In the genomic region with DNA sequence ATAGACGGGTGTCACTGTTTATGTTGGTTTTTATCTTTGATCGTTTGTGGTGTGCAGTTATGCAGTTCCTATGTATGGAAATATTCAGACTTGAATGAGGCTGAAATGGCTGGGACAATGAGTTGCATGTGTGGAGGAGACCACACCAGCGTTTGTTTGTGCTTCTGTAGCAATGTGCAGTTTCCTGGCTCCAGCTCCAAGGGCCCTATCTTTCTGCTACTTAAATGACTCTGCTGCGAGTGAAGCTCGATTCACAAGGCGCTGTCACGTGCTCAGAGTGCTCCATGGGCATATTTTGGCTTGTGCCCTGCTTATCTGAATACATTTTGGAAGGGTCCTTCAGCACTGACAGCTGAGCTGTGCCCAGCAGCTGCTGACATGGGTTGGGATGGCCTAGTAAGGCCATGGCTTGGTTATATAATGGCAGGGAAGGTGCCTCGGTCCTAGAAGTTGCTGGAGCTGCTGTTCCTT, we compare ENCODE assay signal across 7 mouse cellular contexts. TPM values are rescaled to one million over a fixed set of nuclear protein-coding genes. Genes with fewer than 3 reads are reported as not detected.
A peak's percentile ranks its signal among the peaks of the same experiment; 100 is the strongest.
DNase-seq lines count a peak whose midpoint lies in the region; ATAC-seq and TF ChIP-seq lines count a peak whose summit lies in the region.

No protein-coding gene starts in this region.

- no peaks in the 10 kb centered on the region for H3K27me3 ChIP-seq in G1E (ENCODE audit: insufficient read depth, low read length)
- no peaks in the 10 kb centered on the region for H3K27me3 ChIP-seq in forebrain, embryonic 11.5 days (ENCODE audit: control insufficient read depth, insufficient read depth, low read length)
- peaks cover 6% of the 10 kb centered on the region for H3K27me3 ChIP-seq in midbrain, embryonic 10.5 days (ENCODE audit: low read depth, poor library complexity, severe bottlenecking)

- peaks cover 43% of the 10 kb centered on the region for H3K36me3 ChIP-seq in G1E (replicated peaks)
- no peaks in the 10 kb centered on the region for H3K36me3 ChIP-seq in forebrain, embryonic 11.5 days (ENCODE audit: control insufficient read depth, insufficient read depth, low read length)
- peaks cover 19% of the 10 kb centered on the region for H3K36me3 ChIP-seq in midbrain, embryonic 10.5 days

- no peak for DNase-seq in G1E (ENCODE audit: low spot score)
- DNase-seq in adrenal gland, postnatal 36 days = peak; percentile 39 to 51
- no peak for DNase-seq in forebrain, embryonic 11.5 days (ENCODE audit: low spot score)
- DNase-seq in heart, postnatal 10 days = peak; percentile 74 to 86
- DNase-seq in left cerebral cortex, postnatal 4 days = peak; percentile 27
- peak; percentile 13 for DNase-seq in midbrain, embryonic 10.5 days (ENCODE audit: low spot score)

- H3K27ac ChIP-seq in forebrain, embryonic 11.5 days (ENCODE audit: low read depth, low read length) = no peak overlapping the region
- no peak overlapping the region for H3K27ac ChIP-seq in midbrain, embryonic 10.5 days (replicated peaks)

- intact Hi-C loops in heart, postnatal 10 days (cut with DNase I) = loop anchor here (5.0 kb wide), 1 partner anchor 52 kb away; no protein-coding TSS in a partner anchor
- intact Hi-C loops in left cerebral cortex, postnatal 4 days (cut with DNase I) = no loop called here

- no peak overlapping the region for H3K9ac ChIP-seq in forebrain, embryonic 11.5 days (ENCODE audit: low read length)

- peak overlapping the region; percentile 6; the same call in 1 of the 2 replicates for H3K4me3 ChIP-seq in G1E (ENCODE audit: low read depth, low read length)
- no peak overlapping the region for H3K4me3 ChIP-seq in forebrain, embryonic 11.5 days (ENCODE audit: low read depth, low read length)
- peak overlapping the region; percentile 98 for H3K4me3 ChIP-seq in midbrain, embryonic 10.5 days

- no peak for ATAC-seq in G1E (ENCODE audit: extremely low read depth, insufficient number of reproducible peaks, low FRiP score, poor library complexity, severe bottlenecking)
- no peak for ATAC-seq in forebrain, embryonic 11.5 days (replicated peaks; ENCODE audit: low FRiP score)
- ATAC-seq in erythroid progenitor cell, adult 5-6 weeks (replicated peaks; ENCODE audit: low FRiP score, poor library complexity, severe bottlenecking) = no peak

- WGBS in forebrain, embryonic 11.5 days = 51% methylated on average over 8 of the region's 8 CpGs
- 58% methylated on average over 8 of the region's 8 CpGs for WGBS in midbrain, embryonic 10.5 days

- 0 out of 2 replicates have a peak overlapping the region, but pooled peaks have one; percentile 19 for H3K4me2 ChIP-seq in forebrain, embryonic 11.5 days (ENCODE audit: low read depth, low read length, severe bottlenecking)

- no peak for TF ChIP-seq CTCF in G1E (IDR thresholded peaks at IDR 0.05; ENCODE audit: low read depth, low read length)

- no peaks in the 10 kb centered on the region for H3K9me3 ChIP-seq in G1E (replicated peaks)
- no peaks in the 10 kb centered on the region for H3K9me3 ChIP-seq in forebrain, embryonic 11.5 days (ENCODE audit: control insufficient read depth, low read length)
- no peaks in the 10 kb centered on the region for H3K9me3 ChIP-seq in midbrain, embryonic 10.5 days (replicated peaks)

- peaks cover 52% of the 10 kb centered on the region for H3K4me1 ChIP-seq in G1E (ENCODE audit: insufficient read depth, low read depth, low read length)
- peaks cover 24% of the 10 kb centered on the region for H3K4me1 ChIP-seq in forebrain, embryonic 11.5 days (replicated peaks; ENCODE audit: control insufficient read depth, insufficient read depth, low read length)
- peaks cover 52% of the 10 kb centered on the region for H3K4me1 ChIP-seq in midbrain, embryonic 10.5 days

RNA-seq across cellular contexts. Expression of a gene that starts 2.5 kb away (rescaled TPM):
- total RNA-seq in G1E (2014; fragmentation: Nextera tagmentation) = 99.0 and 111 TPM in 2 replicates
- 30.1 and 30.5 TPM in 2 replicates for total RNA-seq in G1E (2017)
- 41.8 and 49.1 TPM in 2 replicates for polyA plus RNA-seq in G1E (2012)
- total RNA-seq in adrenal gland, postnatal 36 days (2021) = 10 to 100 TPM; 55.1 to 60.0 TPM
- 11.3 TPM in 2 replicates for polyA plus RNA-seq in forebrain, embryonic 11.5 days (2014; fragmentation: Nextera tagmentation; extraction: Ambion mirVana)
- 10 to 100 TPM; 61.8 to 72.7 TPM for total RNA-seq in heart, postnatal 10 days (2021)
- total RNA-seq in left cerebral cortex, postnatal 4 days (2021) = 10 to 100 TPM; 54.6 to 56.9 TPM
- 3.9 and 4.5 TPM in 2 replicates for polyA plus RNA-seq in midbrain, embryonic 10.5 days (2016; fragmentation: Nextera tagmentation; extraction: Ambion mirVana)
- 4.6 and 6.5 TPM in 2 replicates for total RNA-seq in erythroid progenitor cell, adult 5-6 weeks (2015; ENCODE audit: low replicate concordance)
- 1.4 and 11.6 TPM in 2 replicates for total RNA-seq in erythroid progenitor cell, adult 5-6 weeks (2017; ENCODE audit: low replicate concordance)

RNA-seq across cellular contexts. Expression of a gene that starts 2.6 kb away (rescaled TPM):
- 61.1 and 65.5 TPM in 2 replicates for total RNA-seq in G1E (2014; fragmentation: Nextera tagmentation)
- 96.7 and 134 TPM in 2 replicates for total RNA-seq in G1E (2017)
- polyA plus RNA-seq in G1E (2012) = 126 and 154 TPM in 2 replicates
- 100 to 1,000 TPM; 148 to 173 TPM for total RNA-seq in adrenal gland, postnatal 36 days (2021)
- polyA plus RNA-seq in forebrain, embryonic 11.5 days (2014; fragmentation: Nextera tagmentation; extraction: Ambion mirVana) = 274 and 277 TPM in 2 replicates
- 10 to 100 TPM; 85.1 to 87.3 TPM for total RNA-seq in heart, postnatal 10 days (2021)
- total RNA-seq in left cerebral cortex, postnatal 4 days (2021) = 100 to 1,000 TPM; 262 to 267 TPM
- 276 and 298 TPM in 2 replicates for polyA plus RNA-seq in midbrain, embryonic 10.5 days (2016; fragmentation: Nextera tagmentation; extraction: Ambion mirVana)
- total RNA-seq in erythroid progenitor cell, adult 5-6 weeks (2015; ENCODE audit: low replicate concordance) = 29.3 and 31.4 TPM in 2 replicates
- total RNA-seq in erythroid progenitor cell, adult 5-6 weeks (2017; ENCODE audit: low replicate concordance) = 52.9 and 68.6 TPM in 2 replicates

Comparison
In these comparisons a context has a peak if more than half of its experiments do, and no peak if none do; other contexts are left out.
1. DNase-seq: peak in adrenal gland, postnatal 36 days (2 of 2), heart, postnatal 10 days (2 of 2), left cerebral cortex, postnatal 4 days (single experiment) and midbrain, embryonic 10.5 days (single experiment); none in G1E (single experiment) and forebrain, embryonic 11.5 days (single experiment).